Mouse (Mus musculus): ENCODE results near the gene Zar1l. TPM values are rescaled to one million over a fixed set of nuclear protein-coding genes. Genes with fewer than 3 reads are reported as not detected.

Zar1l gene
- not detected in 3 replicates for total RNA-seq (2017)

DNA sequence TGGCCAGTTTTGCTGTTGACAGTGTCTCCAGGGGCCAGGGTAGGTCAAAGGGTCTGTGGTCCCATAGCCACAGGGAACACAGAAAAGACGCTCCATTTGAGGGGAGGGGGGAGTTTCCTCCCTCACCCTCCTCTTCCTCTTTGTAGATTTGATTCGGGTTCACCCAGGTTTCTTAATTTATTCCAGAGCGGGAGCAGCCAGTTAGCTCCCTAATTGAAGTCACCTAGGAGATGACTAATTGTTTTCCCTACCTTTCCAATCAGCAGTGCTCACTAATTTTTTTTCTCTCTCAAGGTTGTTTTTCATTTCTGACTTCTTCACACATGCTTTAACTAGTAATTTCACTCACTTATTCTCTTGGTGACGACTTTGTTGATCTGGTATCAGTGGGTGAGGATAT, at the start of gene Zar1l:
TSS of gene Zar1l (minus strand) at position 101 of the 400 bp plus-strand sequence.
- ATAC-seq (replicated peaks; ENCODE audit: insufficient number of reproducible peaks, low FRiP score, low TSS enrichment, poor library complexity, severe bottlenecking), result no peak

GRCm38 (mm10) chr5:150566971-150567370, 49.0 kb upstream of the Zar1l start:
- no peak for ATAC-seq (replicated peaks; ENCODE audit: insufficient number of reproducible peaks, low FRiP score, low TSS enrichment, poor library complexity, severe bottlenecking)

DNA sequence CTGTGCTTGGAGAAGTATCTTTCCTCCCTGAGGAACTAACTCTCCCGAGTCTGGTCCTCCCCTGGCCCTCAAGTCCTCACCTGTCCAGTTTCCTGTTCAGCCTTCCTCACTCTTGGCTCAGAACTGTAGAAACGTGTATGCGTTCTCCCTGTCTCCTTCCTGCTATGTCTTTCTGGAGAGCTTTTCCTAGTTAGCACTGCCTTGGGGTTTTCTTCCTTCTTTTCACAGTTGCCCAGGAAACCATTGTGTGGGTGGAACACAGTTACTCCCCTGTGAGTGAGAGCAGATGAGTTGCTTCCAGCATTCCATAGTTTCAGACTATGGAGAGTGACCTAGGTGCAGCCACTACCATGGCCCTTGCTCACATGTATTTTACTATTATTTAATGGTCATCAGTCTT, 48.3 kb upstream of the Zar1l start:
- ATAC-seq (replicated peaks; ENCODE audit: insufficient number of reproducible peaks, low FRiP score, low TSS enrichment, poor library complexity, severe bottlenecking), result no peak

DNA sequence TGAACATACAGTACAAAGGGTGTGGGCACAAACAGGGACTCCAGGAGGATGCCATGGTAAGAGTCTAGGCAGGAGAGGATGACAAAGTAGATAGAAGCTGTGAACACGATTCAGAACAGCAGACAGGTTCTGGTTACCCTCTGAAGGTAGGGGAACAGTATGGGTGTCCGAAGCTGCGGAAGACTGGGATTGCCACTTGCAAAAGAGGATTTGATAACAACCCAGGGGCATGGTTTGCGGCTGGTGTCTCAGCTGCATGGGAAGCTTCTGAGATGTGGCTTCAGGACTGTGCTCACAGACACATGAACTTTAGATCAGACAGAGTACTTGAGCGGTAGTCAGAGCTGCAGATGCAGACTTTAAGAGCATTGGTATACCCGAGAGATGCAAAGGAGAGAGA, 46.5 kb upstream of the Zar1l start:
- ATAC-seq (replicated peaks; ENCODE audit: insufficient number of reproducible peaks, low FRiP score, low TSS enrichment, poor library complexity, severe bottlenecking), result no peak

DNA sequence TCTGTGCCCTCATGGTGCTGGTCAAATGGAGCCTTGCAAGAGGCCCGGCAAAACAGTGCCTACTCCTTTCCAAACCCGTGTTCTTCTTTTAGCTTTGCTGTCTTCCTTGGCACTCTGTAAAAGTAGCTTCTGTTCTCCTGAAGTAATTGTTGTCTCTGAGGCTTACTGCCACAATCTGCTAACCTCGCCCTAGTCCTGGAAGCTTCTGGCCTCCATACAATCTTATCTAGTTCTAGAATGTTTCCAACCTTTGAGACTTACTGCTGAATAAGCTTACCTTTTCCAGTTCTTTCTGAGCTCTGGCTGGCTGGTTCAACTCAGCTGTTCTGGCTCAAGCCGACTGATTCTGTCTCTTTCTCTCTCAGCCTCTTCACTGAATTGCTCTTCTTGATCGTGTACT, 43.8 kb upstream of the Zar1l start:
- no peak for ATAC-seq (replicated peaks; ENCODE audit: insufficient number of reproducible peaks, low FRiP score, low TSS enrichment, poor library complexity, severe bottlenecking)

DNA sequence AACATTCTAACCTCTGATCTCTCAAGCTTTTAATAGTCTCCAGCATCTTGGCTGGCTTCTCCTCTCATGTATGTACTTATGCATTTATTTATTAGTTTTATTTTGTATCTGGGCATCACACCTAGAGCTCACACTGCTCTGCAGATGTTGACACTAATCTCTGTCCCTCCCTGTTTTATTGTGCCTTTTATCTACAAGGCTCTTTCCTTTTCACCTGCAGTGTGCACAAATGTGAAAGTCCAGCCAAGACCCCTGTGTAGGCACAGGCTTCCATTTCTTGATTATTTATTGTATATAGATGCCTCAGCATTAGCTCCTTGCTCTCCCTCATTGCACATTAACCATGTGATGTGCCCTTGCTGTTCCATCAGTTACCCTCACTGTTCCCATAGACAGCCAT, 43.4 kb upstream of the Zar1l start:
- ATAC-seq (replicated peaks; ENCODE audit: insufficient number of reproducible peaks, low FRiP score, low TSS enrichment, poor library complexity, severe bottlenecking), result no peak

DNA sequence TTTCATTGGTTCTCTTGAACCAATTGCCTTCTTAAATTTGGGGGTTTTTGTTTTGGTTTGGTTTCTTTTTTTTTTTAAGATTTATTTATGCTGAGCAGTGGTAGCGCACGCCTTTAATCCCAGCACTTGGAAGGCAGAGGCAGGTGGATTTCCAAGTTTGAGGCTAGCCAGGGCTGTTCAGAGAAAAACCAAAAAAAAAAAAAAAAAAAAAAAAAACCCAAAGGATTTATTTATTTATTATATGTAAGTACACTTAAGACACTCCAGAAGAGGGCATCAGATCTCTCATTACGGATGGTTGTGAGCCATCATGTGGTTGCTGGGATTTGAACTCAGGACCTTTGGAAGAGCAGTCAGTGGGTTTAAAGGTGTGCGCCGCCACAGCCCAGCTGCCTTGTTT, 42.9 kb upstream of the Zar1l start:
- ATAC-seq (replicated peaks; ENCODE audit: insufficient number of reproducible peaks, low FRiP score, low TSS enrichment, poor library complexity, severe bottlenecking), result no peak

GRCm38 (mm10) chr5:150559519-150560103, 41.6 kb upstream of the Zar1l start:
- no peak for ATAC-seq (replicated peaks; ENCODE audit: insufficient number of reproducible peaks, low FRiP score, low TSS enrichment, poor library complexity, severe bottlenecking)

DNA sequence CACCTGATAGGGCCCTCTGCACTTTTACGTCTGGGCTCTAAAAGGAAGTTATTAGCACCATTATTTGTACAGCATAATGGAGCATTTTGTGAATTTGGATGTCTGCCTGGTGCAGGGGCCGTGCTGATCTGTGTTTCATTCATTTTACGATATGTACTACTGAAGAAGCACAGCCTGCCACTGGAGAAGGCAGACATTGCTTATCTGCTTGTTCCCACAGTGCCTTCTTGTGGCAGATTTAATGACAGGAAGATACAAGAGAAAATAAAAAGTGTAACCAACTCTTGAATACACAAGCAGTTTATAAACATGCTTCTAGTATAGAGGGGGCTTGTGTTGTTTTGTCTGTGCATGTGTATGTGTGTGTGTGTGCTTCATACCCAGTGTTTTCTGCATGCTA, 33.7 kb upstream of the Zar1l start:
- no peak for ATAC-seq (replicated peaks; ENCODE audit: insufficient number of reproducible peaks, low FRiP score, low TSS enrichment, poor library complexity, severe bottlenecking)

- no peak for ATAC-seq (replicated peaks; ENCODE audit: insufficient number of reproducible peaks, low FRiP score, low TSS enrichment, poor library complexity, severe bottlenecking)
Observed at GRCm38 (mm10) chr5:150543184-150543583, 25.2 kb upstream of the Zar1l start.

DNA sequence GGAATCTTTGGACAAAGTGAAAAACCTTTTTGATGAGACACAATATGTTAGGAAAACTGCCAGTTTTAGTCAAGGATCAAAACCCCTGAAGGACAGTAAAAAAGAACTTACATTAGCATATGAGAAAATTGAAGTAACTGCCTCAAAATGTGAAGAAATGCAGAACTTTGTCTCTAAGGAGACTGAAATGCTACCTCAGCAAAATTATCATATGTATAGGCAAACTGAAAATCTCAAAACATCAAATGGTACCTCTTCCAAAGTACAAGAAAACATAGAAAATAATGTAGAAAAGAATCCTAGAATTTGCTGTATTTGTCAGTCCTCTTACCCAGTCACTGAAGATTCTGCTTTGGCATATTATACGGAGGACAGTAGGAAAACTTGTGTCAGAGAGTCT, 23.3 kb upstream of the Zar1l start:
- no peak for ATAC-seq (replicated peaks; ENCODE audit: insufficient number of reproducible peaks, low FRiP score, low TSS enrichment, poor library complexity, severe bottlenecking)

DNA sequence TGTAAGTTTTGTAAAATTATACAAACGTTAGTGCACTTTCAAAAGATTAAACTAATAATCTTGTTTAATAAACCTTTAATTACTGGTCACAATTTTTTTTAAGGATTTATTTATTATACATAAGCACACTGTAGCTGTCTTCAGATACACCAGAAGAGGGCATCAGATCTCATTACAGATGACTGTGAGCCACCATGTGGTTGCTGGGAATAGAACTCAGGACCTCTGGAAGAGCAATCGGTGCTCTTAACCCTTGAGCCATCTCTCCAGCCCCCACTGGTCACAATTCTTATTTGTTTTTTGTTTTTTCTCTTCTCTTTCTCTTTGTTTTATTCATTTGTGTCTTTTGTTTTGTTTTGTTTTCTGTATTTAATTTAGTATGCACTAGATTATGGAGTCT, 7.3 kb upstream of the Zar1l start:
- ATAC-seq (replicated peaks; ENCODE audit: insufficient number of reproducible peaks, low FRiP score, low TSS enrichment, poor library complexity, severe bottlenecking), result no peak

DNA sequence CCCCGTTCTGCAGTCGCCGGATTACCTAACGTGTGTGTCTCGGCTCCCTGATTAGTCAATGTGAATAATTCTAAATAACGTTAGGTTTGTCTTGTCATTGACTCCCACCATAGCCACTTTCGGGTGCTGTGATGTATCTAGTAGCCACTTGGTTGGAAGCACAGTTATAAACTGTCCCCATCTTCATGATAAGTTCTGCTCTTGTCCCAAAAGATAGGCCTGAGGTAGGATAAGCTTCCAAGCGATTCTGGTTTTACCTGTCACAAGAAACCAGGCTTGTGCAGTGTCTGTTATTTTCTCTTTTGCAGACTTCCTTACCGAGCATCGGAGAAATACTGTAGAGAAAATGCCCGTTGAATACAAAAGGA, 4.9 kb upstream of the Zar1l start:
- ATAC-seq (replicated peaks; ENCODE audit: insufficient number of reproducible peaks, low FRiP score, low TSS enrichment, poor library complexity, severe bottlenecking), result peak; percentile 16; the same call in 1 of the 2 replicates

- peak; percentile 69 for ATAC-seq (replicated peaks; ENCODE audit: insufficient number of reproducible peaks, low FRiP score, low TSS enrichment, poor library complexity, severe bottlenecking)
Observed at GRCm38 (mm10) chr5:150521937-150522866, 4.2 kb upstream of the Zar1l start, which contains the start of gene Brca2. Gene Brca2, plus strand, starts transcription at chr5:150522630.

GRCm38 (mm10) chr5:150519551-150519950, 1.6 kb upstream of the Zar1l start:
- no peak for ATAC-seq (replicated peaks; ENCODE audit: insufficient number of reproducible peaks, low FRiP score, low TSS enrichment, poor library complexity, severe bottlenecking)

GRCm38 (mm10) chr5:150514027-150514426, 3.9 kb downstream of the Zar1l start:
- ATAC-seq (replicated peaks; ENCODE audit: insufficient number of reproducible peaks, low FRiP score, low TSS enrichment, poor library complexity, severe bottlenecking), result no peak

DNA sequence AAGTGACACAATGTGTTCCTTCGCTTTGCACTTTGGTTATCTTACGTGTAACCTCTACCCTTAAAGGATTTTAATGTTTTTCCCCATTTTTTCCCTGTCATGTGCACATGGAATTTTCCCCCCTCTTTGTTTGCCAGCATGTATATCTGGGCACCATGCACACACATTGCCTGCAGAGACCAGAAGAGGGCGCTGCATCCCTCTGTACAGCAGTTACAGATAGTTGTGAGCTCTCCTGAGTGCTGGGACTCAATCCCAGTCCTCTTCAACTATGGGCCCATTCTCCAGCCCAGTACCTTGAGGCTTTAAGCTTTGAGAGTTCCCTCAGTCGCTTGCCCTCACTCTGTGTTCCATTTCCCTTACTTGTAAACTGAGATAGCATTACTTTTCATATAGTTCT, 4.7 kb downstream of the Zar1l start:
- no peak for ATAC-seq (replicated peaks; ENCODE audit: insufficient number of reproducible peaks, low FRiP score, low TSS enrichment, poor library complexity, severe bottlenecking)

- no peak for ATAC-seq (replicated peaks; ENCODE audit: insufficient number of reproducible peaks, low FRiP score, low TSS enrichment, poor library complexity, severe bottlenecking)
Observed at GRCm38 (mm10) chr5:150510451-150511225, 7.3 kb downstream of the Zar1l start.

- ATAC-seq (replicated peaks; ENCODE audit: insufficient number of reproducible peaks, low FRiP score, low TSS enrichment, poor library complexity, severe bottlenecking), result peak; percentile 66; the same call in 1 of the 2 replicates
Observed at GRCm38 (mm10) chr5:150495792-150496191, 22.2 kb downstream of the Zar1l start.
